Mouse (Mus musculus): ENCODE data around the gene Scd4.

The Scd4 gene

DNA sequence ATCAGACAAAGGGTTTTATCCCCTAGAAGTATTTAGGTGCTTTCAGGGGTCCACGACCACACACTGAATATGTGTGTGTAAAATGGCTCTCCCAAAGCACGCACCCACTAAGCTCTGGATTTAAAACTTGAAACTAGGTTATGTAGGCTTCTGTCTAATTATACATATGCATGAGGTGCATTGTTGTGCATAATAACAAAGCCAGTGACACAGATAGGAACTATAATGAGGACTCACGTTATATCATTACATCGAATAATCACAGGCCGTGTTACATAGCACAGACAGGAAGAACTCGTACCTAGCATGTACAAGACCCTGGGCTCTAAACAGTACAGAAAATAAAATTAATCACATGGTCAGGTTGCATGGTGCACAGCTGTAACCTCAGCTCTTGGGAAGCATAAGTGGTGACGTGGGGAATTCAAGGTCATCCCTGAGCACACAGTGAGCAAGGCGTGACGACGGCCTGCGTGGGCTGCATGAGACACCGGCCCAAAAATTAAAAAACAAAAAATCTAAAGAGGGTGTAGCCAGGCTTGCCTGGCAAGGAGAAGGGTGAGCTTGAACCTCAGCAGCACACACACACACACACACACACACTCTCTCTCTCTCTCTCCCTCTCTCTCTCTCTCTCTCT, 49.9 kb downstream of the Scd4 start:
- DNase-seq: no peak

DNA sequence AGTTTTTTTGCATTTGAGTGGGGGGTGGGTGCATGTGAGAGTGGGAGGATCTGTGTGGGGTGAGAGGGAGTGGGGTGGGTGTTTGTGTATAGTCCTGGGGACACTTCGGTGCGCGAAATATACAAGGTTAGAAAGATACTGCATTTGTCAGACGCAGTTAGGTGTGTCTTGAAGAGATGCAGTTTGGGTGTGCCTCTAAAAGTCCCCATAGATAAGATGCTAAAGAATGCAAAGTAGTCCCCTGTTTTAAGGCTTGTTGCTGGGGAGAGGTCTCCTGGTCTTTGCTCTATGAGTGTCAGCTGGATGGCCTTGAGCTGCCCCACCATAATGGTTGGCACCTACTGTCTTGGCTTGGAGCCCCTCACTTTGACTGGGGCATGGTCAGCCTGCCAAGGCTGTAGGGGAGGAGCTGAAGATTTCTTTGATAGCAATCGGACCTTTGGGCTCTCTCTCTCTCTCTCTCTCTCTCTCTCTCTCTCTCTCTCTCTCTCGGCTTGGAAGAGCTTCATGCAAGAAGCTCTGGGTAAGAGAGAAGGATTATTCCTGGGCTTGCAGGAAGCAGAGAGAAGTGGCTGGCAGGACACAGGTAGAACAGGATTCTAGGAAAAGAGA, 53.1 kb downstream of the Scd4 start:
- DNase-seq: no peak

DNA sequence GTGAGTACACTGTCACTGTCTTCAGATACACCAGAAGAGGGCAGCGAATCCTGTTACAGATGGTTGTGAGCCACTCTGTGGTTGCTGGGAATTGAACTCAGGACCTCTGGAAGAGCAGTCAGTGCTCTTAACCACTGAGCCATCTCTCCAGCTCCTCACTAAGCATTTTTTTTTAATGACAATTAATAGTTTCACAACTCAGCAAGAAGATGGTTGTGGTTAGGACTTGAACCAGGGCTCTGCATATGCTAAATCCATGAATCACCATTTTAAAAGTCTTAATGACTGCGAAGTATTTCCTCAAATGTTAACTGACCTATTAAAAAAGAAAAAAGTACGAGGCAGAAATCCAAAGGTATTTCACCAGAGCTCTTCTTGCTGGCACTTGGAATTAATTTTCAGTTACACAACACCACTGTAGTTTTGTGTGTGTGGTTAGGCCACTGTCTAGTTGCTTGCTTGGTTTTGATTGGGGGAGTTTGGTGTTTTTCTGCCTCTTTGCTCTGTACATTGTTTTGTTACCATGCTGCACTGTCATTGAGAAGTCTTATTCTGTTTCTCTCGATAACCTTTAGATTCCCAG, 54.3 kb downstream of the Scd4 start:
- DNase-seq: no peak

DNA sequence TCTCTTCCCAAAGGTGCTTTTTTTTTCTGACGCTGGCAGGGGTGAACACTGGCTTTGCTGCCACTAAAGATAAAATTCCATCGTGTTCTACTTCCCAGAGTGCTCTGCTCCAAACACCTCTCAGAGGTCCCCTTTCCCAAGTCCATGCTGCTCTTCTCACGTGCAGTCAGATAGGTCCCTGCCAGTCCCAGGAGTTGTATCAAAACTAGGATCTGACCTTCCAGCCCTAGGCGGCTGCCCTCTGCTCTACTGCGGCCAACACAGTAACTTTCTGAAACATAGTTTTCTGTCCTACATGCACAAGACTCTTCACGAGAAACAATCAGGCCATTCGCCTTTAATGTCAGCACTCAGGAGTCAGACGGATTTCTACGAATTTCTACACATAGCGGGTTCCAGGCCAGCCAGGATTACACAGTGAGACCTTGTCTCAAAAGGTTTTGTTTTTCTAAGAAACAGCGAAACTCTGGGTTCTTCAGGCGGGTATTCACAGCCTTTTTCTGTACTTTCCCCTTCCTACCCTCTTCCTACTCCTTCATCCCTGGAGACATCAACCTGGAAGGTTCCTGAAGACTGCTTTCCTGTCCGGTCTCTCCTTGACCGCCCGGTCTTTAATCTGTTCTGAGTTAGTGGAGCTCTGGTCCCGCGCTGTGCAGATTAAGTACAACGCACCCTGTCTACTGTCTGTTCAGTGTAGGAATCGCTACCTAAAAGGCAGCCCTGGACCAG, 55.0 kb downstream of the Scd4 start:
- no peak for DNase-seq

DNA sequence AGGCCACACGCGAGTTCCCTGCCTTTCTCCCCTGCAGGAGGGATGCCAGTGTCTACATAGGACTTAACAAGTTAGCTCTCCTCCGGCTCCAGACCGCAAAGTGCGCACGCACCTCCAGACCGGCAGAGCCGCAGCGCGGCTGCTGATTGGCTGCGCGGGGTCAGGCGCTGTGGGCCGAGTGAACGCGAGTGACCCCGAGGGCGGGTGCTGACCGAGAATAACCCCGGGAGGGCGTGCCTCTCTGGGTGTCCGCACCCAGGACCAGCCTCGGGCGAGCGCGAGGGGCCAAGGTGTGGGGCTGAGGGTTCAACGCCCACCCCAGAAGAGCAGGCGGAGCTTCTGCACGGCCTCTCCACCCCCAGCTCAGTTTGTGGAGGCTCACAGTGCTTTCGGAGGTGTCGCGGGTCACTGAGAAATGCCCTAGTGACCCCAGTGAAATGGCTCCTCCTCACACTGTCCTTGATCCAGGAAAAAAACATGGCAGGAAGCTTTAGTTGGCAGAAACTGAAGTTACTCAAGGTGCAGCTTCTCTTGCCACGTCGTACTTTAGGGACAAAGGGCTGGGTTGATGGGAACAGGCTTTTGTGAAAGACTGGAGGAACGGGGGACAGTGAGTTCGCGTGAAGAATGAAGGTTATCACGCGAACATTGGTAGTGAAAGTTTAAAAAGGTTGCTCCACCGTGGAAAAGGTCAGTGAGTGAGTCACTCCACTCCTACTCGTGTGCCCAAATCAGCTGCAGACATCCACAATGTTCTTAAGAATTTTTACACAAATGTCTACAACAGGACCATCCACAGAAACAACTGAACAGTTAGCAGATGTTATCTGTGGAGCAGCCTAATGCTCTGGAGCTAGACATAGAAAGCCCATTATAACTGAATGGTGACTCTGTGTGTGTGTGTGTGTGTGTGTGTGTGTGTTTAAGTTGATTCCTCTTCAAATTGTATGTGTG, 55.9 kb downstream of the Scd4 start:
- peak; percentile 98 for DNase-seq

DNA sequence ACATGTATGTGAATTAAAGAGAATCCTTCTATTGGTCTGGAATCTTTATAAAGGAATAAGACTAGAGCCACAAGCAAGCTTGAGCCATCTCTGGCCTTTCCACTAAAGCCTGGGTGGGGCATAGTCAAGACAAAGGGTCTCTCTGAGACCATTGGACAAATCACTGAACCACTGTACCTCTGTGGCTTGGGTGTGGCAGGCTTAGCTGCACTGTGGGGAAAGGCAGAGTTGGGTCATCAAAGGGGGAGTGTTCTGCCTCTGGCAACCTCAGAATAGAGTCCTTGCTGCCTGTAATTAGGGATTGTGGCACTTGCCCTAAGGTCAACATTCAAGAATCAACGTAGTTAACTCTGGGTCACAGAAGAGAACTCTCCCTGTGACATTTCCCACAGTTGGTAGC, 56.6 kb downstream of the Scd4 start:
- DNase-seq: no peak

DNA sequence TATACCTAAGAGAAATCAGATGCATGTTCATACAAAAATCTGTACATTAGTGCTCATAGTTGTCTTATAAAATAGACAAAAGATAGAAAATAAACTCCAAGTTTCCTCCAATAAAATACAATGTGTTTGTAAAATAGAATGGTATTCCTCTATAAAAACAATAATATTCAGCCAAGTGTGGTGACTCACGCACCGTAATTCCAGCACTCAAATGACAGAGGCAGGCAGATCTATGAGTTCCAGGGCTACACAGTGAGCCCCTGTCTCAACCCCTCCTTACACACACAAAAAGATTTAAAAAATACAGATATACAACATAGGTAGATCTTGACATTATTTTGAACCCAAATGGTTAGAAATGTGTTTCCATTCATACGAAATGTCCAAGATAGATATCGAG, 59.0 kb downstream of the Scd4 start:
- DNase-seq: no peak

DNA sequence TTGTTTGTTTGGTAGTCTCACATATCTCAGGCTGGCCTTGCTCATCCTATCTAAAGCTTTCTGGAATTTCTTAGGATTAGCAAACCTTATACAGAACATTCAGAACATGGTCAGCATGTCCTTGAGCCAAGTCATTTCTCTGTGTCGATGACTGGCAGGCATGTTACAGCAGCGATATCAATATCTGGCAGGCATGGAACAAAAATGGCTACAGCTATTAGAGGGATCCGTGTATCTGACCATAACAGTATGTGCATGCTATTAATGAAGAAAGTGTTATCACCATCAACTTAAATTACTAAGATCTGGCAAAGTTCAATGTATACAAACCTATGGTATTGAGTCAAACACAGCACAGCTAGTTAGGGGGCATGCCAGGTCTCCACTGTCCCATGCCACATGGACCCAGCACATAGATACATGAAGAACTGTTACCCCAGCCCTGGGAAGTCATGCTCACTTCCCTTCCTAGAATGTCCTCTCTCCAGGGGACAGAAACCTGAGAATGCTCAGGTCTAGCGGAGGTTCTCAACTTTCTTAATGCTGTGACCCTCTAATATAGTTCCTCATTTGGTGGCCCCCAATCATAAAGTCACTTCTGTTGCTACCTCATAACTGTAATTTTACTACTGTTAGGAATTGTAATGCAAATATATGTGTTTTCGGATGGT, 59.6 kb downstream of the Scd4 start:
- DNase-seq: no peak

DNA sequence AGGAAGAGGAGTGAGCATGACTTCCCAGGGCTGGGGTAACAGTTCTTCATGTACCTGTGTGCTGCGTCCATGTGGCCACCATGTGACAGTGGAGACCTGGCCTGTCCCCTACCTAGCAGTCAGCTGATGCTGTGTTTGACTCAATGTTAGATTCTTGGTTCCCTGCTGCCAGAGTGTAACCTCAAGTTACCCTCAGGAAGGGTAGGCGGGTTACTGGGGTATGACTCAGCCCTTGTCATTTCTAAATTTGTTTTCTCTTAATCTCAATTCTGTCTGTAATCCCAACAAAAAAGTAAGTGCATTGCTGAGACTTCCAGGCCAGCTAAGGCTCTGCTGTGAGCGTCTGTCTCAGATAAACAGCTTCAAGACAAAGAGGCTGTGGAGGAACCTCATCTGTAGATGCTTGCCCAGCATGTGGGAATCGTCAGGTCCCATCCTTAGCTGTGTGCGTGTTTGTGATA, 61.1 kb downstream of the Scd4 start:
- DNase-seq: no peak

DNA sequence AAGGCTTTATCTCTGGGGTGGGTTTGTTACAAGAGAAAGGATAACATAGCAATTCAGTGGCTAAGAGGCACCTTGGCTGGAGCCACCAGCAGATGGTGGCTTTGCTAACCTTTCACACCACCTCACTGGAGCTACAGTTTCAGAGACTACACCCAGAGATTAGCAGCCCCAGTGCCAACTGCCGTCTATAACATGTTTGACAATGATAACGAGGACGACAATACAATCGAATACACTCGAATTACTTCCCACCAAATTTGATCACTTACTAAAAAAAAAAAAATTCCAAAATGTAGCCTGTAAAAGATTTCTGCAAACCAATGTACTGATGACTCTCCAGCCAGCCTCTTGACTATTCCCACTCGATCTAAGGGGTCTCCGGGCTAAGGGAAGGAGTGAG, 62.1 kb downstream of the Scd4 start:
- no peak for DNase-seq
